Mouse (Mus musculus) brain, embryonic 18.5 days (tissue): ENCODE measurements around the gene Bhlha9.

ENCODE experiments used
- DNase-seq: peaks from one replicate; pipeline ENCODE4 v3.0.0-alpha.2; 2012; ENCODE audit warnings: low read depth, low spot score

Bhlha9 gene

DNA sequence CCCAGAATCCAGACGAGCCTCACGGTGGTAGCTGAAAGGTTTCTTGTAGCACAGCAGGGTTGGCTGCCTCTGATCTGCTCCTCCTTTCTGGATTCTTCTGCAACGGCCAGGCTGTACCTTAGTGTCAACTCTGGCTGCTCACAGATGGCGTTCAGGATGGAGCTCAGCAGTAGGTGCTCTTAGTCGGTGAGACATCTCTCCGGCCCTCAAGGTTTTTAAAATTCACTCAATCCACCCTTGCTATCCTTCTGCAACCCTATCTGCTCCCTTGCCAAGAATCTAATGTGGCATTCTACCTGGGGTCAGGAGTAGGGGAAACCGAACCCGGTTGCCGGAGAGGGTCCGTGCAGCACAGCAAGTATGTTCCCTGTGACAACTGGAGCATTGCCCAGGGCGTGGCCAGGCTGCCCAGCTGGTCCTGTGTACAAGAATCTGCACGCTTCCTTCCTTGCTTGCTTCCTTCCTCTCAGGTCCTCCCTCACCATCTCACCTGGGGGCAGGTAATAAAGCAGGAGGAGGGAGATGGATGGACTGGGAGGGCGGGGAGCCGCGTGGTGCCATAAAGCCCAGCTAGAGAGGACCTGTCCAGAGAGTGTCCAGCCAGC lies at the start of gene Bhlha9:
Gene Bhlha9, plus strand, starts transcription at position 600 of the 605 bp plus-strand sequence.
- no peak for DNase-seq

- DNase-seq, result no peak
These were observed 49.6 kb upstream of the Bhlha9 start for GRCm38 (mm10) chr11:76622566-76623205.

- no peak for DNase-seq
These were observed 48.9 kb upstream of the Bhlha9 start for GRCm38 (mm10) chr11:76623206-76623961.

DNA sequence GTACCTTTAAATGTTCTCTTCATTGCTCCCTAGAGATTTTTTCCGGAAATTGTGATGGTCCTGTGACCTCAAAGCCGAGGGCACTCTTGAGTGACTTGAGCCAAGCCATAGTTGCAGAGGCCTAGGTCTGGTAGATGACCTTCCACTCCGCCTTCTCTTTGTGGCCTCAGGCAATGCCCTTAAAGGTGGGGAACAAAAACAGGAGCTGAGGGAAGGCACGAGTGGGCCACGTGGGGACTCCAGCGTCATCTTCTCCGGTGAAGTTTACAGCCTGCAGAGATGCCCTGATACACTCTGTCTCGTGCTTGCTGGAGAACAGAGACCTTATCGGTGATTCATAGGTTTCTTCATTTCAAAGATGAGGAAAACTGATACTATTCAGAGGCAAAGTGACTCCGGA lies 48.2 kb upstream of the Bhlha9 start:
- DNase-seq, result no peak

DNA sequence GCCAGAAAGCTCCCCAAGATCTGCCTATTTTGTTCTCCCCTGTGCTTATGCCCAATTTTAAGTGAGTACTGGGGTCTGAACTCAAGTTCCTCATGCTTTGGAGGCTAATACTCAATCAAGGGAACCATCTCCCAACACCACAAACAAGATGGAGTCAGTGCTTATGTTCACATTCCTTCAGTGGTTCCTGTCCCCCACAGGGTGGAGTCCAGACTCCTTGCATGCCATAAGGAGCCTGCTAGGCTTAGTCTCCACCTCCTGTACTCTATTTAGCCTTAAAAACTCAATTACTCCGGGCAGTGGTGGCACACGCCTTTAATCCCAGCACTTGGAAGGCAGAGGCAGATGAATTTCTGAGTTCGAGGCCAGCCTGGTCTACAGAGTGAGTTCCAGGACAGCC lies 47.4 kb upstream of the Bhlha9 start:
- DNase-seq, result no peak

DNA sequence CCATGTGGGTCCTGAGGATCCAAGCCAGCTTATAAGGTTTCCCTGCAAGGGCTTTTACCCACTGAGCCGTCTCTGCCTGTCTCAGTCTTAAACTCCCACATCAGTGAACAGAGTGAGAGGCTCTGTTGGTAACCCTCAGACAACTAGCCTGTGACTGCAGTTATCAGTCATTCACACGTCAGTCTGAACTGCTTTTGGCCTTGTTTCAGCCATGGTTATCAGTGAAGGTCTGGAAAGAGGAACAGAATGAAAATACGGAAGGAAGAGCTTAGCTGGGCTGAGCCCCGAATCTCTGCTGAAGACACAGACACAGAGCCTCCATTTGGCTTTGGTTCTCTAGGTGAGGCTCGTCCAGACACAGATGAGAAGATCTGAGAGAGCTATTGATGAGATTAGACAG lies 43.7 kb upstream of the Bhlha9 start:
- no peak for DNase-seq

DNA sequence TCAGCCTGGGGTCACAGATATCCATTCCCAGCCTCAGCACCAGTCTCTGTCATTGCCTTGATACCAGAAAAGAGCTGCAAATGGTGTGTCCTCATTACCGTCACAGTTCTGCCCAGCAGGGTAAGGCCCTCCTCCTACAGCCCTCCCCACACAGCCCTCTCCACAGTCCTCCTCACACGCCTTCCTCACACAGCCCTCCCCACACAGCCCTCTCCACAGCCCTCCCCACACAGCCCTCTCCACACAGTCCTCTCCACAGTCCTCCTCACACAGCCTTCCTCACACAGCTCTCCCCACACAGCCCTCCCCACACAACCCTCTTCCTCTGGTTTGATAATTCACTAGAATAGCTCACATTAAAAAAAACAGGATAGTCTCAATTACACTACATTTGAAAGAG lies 42.2 kb upstream of the Bhlha9 start:
- no peak for DNase-seq

DNA sequence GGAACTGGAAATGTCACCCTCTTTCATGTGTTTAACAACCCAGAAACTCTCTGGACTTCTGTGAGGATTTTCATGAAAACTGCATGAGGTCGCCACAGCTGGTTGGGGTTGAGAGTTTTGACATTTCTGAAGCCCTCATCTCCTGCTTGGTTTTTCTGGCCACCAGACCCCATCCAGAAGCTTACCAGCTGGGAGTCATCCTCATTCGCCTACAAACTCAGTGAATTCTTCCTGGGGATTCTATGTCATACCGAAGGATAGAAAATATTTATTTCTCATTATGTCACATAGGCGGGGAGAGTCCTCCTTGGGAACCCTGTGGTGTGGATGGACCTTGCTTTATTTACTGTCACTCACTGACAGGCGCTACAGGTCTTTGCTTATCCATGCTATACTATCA lies 41.8 kb upstream of the Bhlha9 start:
- DNase-seq, result no peak

DNA sequence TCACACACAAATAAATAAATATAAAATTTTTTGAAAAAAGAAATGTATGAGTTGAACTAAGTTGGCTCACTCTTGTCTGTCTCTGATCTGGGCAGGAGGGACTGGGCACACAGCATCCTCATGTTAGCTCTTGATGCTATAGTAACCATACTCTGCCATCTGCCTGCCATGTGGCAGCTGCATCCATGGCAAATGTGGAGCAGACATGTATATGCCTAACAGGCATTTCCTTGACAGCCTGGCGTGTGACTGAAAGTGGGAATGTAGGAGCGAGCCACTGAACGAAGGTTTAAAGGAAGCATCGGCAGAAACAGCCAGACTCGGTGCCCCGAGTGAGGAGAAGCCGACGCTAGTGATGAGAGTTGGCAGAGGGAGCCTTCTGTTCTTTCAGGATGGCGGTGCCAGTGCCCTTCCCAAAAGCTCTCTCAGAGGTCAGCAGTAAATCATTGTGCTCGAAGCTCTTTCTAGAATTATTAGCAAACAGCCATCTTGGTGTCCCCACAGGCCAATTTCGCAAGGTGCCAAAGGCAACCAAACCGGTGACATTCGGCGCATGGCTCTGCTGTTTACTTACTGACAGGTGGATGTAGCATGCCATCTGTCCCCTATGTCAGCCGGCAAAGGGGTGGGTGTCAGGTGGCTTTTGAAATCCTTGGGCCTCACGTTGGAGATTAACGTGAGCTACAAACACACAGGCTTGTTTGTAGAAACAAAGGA lies 32.8 kb upstream of the Bhlha9 start:
- peak; percentile 54 for DNase-seq

DNA sequence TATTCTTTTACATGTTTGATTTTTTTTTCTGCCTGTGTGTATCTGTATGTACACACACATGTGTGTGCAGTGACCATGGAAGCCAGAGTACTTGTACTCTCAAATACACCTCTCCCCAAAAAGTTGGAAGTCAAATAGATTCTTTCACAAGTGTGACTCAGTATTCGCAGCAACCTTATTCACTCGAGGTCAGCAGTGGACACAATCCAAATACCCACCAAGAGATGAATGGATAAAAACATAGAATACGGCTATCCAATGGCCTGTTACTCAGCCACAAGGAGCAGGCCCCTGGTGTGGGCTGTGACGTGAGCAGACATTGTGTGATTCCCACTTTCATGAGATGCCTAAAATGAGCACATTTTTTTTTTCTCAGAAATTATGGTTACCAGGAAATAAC lies 32.0 kb upstream of the Bhlha9 start:
- no peak for DNase-seq

DNA sequence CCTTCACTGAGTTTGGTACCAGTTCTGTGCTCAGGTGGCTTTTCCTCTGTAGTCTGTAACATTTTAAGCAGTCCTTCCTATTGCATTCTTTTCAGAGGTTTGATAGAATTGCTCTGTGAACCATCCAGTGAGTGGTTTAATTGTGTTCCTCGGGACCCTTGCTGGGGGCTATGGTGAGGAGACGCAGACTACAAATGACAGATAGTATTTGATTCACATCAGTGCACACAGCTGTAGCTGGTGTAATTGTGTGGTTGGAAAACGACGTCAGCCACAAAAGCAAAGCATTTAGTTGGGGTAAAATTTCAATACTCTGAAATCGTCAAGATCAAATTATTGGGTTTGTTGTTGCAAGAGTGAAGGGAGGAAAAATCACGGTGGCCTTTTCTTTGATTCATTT lies 28.0 kb upstream of the Bhlha9 start:
- no peak for DNase-seq

- no peak for DNase-seq
These were observed 27.2 kb upstream of the Bhlha9 start for GRCm38 (mm10) chr11:76645036-76645435.

DNA sequence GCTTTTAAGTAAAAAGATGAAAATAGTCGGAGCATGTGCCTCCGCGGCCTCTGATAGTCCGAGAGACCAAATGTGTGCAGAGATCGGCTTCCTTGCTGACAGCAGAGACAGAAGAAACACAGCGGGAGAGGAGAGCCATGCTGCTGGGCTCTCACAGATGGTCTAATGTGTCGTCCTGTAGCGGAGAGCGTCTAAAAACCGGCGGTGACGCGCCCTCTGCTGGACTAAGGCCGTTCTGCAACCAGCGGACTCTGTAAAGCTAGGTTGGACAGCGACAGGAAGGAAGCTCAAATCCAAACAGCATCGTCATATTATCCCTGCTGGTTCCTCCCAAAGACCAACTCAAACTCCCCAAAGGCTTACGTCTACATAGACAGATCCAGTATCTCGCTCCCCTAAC lies 26.3 kb upstream of the Bhlha9 start:
- peak; percentile 60 for DNase-seq

DNA sequence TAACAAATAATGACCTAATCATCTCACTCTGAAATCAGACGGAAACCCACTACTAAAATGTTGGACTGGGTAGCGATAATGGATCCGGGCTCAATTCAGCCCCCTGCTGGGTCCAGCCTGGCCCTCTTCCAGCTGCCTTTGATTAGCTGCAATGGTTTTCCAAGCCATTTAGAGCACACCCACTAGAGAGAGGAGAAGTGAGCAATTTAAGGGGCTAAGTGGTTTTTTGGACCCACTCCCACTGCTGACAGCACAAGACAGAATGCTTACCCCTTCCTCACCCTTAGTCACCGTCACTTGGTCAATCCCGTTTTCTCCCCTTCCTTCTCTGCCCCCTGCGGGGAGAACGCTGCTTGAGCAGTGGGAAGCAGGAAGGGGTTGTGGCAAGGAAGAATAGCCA lies 25.2 kb upstream of the Bhlha9 start:
- DNase-seq, result no peak

GRCm38 (mm10) chr11:76647500-76647899 lies 24.8 kb upstream of the Bhlha9 start:
- DNase-seq, result no peak

DNA sequence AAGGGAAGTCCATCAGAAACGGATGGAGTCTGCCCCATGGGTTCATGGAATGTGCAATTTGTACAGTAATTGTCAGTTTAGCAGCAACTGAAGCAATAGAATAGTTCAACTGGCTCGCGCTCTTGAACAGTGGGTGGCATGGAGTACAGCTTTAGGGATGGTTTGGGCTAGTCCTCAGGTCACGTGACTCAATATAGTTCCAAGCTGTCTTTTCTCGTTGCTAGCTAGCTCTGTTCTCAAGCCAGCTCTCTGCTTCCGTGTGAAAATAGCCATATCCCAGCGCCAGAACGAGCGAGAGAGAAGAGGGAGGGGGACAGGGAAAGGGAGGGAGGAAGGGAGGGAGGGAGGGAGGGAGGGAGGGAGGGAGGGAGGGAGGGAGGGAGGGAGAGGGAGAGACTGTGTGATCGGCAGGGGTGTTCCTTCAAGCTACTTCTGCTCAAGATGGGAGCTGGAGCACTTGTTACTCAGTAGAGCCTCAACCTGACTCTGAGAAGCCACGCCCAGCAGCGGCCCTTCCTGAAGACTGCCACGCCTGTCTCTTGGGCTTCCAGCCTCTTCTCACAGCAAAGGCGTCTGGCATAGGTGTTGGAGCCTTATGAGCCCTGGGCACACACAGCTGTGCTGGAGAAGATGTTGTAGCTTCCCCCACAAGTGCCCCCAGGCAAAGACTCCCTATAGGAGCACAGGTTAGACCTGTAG lies 21.3 kb upstream of the Bhlha9 start:
- no peak for DNase-seq

GRCm38 (mm10) chr11:76652838-76653334 lies 19.4 kb upstream of the Bhlha9 start:
- DNase-seq, result no peak

DNA sequence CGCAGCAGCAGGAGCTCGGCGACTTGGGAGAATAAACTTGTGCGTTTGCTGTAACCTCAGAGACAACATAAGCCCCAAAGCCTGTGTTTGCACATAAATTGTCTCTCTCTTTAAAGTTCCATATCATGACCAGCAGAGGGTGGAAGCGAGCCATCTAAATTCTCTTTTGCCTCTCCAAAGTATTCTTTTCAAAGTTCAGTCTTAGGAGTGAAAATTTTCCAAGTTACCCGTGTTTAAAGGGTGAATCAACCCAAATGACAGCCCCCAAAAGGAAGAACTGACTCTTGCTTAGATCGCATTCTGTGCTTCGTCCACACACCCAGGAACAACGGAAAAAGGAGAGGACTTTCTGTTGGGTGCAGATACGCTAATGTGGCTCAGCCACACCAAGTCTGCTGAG lies 17.2 kb upstream of the Bhlha9 start:
- DNase-seq, result no peak

- DNase-seq, result no peak
These were observed 14.8 kb upstream of the Bhlha9 start for GRCm38 (mm10) chr11:76657450-76657970.

DNA sequence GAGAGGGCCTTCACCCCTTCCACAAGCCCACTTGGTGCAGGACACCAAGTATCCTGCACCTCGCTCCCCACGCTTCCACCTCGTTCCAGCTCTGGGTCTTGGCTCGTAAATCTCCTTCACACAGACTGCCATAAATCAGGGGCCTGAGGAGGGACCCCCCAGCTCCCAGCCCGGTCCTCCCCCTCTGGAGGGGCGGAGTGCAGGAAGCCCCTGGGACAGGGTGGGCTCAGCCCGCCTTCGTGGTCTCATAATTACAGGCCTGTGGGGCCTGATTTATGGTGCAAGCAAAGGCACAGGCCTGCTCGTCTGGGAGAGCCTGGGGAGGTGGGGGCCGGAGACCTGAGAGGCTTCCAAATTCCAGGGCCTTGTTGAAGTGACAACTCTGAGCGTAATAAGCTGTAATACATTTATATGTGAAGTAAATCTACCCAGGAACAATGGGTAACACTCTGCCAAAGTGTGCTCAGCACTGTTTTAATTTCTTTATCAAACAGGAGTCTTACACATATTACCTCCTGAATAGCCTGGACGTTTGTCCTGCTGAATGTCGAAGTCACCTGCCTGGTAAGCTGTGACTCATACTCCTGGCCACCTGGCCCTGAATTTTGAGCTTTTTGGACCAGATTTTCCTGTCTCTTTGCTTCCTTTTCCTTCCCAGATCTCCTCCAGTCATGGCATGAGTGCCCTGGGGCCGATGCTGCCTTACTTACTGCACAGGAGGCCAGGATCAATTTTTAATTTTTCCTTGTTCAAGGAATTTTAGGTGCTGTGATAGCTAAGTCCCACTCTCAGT lies 12.9 kb upstream of the Bhlha9 start:
- DNase-seq, result no peak
